Mouse (Mus musculus): ENCODE results near the gene Gm11236. TPM values are rescaled to one million over a fixed set of nuclear protein-coding genes. Genes with fewer than 3 reads are reported as not detected.
"Not testable (repeated sequence)": the region's sequence is repeated elsewhere in the genome, so short reads cannot be mapped to it uniquely, and the experiment has no call there.

Gene Gm11236
- total RNA-seq (2021): not detected

DNA sequence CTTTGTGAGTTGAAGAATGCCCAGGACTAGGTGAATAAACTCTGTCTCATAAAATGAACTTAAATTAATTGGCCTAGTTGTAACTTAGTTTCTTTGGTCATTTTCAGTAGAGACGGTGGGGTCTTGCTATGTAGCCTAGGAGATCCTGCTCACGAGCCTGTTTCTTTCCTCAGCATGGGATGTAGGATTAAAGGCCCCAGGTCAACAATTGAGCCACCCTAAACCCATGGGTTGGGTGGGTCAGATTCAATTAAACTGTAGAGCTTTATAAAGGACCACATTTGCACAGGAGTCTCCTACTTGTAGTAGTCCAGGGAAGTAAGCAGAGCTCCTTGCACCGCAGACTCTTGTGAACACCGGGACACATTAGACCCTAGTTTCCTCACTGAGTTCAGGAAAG is at the start of gene Gm11236:
Gene Gm11236, plus strand, starts transcription at position 301 of the 400 bp plus-strand sequence.
- intact Hi-C loops (cut with DNase I); DNase-seq (ENCODE audit: low spot score): not testable (repeated sequence)

DNA sequence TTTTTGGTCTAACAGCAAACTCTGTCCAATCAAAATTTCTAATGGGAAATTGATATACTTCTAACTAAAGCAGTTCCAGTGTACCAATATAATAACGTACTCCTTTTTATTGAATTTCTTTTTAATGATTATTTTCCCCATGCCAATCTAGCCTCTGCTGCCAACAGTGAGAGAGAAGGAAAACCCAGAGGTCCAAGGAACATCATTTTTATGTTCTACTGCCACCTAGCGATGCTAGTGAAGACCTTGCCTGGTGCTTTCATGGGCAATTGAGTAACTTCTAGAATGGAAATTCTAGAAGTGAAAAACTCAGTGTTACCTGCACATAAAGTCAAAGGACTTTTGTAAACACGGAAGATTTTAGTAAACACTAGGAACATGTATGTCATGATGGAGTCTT is 38.7 kb upstream of the Gm11236 start:
- DNase-seq (ENCODE audit: low spot score): no peak
- intact Hi-C loops (cut with DNase I): no loop called here

DNA sequence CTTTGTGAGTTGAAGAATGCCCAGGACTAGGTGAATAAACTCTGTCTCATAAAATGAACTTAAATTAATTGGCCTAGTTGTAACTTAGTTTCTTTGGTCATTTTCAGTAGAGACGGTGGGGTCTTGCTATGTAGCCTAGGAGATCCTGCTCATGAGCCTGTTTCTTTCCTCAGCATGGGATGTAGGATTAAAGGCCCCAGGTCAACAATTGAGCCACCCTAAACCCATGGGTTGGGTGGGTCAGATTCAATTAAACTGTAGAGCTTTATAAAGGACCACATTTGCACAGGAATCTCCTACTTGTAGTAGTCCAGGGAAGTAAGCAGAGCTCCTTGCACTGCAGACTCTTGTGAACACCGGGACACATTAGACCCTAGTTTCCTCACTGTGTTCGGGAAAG is 30.3 kb upstream of the Gm11236 start, which contains the start of gene Gm11238:
Gene Gm11238, plus strand, starts transcription at position 301 of the 400 bp plus-strand sequence.
- DNase-seq (ENCODE audit: low spot score); intact Hi-C loops (cut with DNase I): not testable (repeated sequence)

DNA sequence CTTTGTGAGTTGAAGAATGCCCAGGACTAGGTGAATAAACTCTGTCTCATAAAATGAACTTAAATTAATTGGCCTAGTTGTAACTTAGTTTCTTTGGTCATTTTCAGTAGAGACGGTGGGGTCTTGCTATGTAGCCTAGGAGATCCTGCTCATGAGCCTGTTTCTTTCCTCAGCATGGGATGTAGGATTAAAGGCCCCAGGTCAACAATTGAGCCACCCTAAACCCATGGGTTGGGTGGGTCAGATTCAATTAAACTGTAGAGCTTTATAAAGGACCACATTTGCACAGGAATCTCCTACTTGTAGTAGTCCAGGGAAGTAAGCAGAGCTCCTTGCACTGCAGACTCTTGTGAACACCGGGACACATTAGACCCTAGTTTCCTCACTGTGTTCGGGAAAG is 15.2 kb upstream of the Gm11236 start, which contains the start of gene Gm11237:
Gene Gm11237, plus strand, starts transcription at position 301 of the 400 bp plus-strand sequence.
- intact Hi-C loops (cut with DNase I); DNase-seq (ENCODE audit: low spot score): not testable (repeated sequence)

DNA sequence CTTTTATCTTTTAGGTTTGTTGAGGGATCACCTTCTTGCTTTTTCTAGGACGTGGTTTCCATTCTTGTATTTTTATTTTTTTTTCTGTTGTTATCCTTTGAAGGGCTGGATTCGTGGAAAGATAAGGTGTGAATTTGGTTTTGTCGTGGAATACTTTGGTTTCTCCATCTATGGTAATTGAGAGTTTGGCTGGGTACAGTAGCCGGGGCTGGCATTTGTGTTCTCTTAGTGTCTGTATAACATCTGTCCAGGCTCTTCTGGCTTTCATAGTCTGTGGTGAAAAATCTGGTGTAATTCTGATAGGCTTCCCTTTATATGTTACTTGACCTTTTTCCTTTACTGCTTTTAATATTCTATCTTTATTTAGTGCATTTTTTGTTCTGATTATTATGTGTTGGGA is 23.9 kb downstream of the Gm11236 start:
- intact Hi-C loops (cut with DNase I); DNase-seq (ENCODE audit: low spot score): not testable (repeated sequence)

DNA sequence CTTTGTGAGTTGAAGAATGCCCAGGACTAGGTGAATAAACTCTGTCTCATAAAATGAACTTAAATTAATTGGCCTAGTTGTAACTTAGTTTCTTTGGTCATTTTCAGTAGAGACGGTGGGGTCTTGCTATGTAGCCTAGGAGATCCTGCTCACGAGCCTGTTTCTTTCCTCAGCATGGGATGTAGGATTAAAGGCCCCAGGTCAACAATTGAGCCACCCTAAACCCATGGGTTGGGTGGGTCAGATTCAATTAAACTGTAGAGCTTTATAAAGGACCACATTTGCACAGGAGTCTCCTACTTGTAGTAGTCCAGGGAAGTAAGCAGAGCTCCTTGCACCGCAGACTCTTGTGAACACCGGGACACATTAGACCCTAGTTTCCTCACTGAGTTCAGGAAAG is 30.1 kb downstream of the Gm11236 start, which contains the start of gene Gm11239:
Gene Gm11239, plus strand, starts transcription at position 301 of the 400 bp plus-strand sequence.
- DNase-seq (ENCODE audit: low spot score); intact Hi-C loops (cut with DNase I): not testable (repeated sequence)

DNA sequence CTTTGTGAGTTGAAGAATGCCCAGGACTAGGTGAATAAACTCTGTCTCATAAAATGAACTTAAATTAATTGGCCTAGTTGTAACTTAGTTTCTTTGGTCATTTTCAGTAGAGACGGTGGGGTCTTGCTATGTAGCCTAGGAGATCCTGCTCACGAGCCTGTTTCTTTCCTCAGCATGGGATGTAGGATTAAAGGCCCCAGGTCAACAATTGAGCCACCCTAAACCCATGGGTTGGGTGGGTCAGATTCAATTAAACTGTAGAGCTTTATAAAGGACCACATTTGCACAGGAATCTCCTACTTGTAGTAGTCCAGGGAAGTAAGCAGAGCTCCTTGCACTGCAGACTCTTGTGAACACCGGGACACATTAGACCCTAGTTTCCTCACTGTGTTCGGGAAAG is 45.3 kb downstream of the Gm11236 start, which contains the start of gene Gm428:
Gene Gm428, plus strand, starts transcription at position 301 of the 400 bp plus-strand sequence.
- intact Hi-C loops (cut with DNase I); DNase-seq (ENCODE audit: low spot score): not testable (repeated sequence)

Other genes starting within 250 kb of the Gm11236 start
- not detected for gene Gm11487, start 233.0 kb upstream of the Gm11236 start, total RNA-seq (2021)
- gene Gm11238, start 30.2 kb upstream of the Gm11236 start, total RNA-seq (2021): not detected
- not detected for gene Gm11237, start 15.1 kb upstream of the Gm11236 start, total RNA-seq (2021)
- not detected for gene Gm11239, start 30.2 kb downstream of the Gm11236 start, total RNA-seq (2021)
- not detected for gene Gm428, start 45.4 kb downstream of the Gm11236 start, total RNA-seq (2021)
- gene Rasef, start 152.9 kb downstream of the Gm11236 start, total RNA-seq (2021): under 1 TPM; 0.70 to 0.86 TPM
- gene Gm11758, start 238.1 kb downstream of the Gm11236 start, total RNA-seq (2021): not detected